Mouse (Mus musculus): ENCODE measurements at regions not wholly inside any gene's neighbourhood (a gene's known extent, or its start where the extent isn't known, plus 50 kb on each side); places are given as distances from the start of the nearest gene placed in this dataset.

DNA sequence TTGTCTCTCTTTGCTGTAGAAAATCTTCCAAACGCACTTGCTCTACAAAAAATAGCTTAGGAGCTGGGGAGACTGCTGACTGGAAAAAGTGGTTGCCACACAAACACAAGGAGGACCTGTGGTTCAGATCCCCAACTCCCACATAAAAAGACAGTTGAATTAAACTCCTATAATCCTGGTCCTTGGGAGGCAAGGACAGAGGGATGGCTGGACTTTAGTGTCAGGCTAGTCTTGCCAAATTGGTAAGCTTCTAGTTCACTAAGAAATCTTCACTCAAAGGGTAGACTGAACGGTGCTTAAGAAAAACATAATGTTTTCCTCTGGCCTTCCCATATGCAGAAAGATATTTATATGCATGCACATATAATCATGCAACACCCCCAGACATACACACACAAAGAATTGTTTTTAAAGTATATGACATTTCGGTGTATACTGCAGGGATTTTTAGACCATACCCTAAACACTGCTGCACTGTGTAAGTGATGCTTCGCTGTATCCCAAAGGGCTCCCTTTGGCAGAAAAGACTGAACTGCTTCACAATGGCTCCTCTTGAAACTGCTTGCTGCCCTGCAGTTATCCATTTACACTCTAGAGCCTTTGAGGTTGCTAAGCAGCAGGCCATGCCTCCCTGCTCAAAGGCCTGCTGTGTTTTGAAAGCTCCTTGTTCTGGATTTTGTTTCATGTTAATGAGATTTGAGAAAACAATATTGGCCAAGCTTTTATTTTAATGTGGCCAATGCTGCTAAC lies 1299.3 kb downstream of the Zfp704 start:
- in situ Hi-C loops (cut with MboI, MseI) = no loop called here

DNA sequence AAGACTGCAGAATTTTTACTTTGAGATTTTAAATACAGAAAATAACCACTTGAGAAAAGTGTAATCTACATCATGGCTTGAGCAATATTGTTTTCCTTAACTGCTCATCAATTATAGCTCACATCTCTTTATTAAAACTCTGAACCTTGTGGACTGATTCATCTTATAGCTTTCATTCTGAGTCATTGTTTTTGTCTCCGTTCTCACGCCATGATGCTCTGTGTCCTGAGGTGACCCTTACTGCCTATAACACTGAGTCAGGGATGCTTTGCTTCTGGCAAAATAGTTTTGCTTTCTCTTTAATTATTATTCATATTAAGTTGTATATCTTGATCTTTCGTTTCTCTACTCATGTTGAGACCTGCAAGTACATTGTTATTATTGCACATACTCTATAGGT lies 1302.6 kb downstream of the Zfp704 start:
- in situ Hi-C loops (cut with MboI, MseI) = no loop called here

DNA sequence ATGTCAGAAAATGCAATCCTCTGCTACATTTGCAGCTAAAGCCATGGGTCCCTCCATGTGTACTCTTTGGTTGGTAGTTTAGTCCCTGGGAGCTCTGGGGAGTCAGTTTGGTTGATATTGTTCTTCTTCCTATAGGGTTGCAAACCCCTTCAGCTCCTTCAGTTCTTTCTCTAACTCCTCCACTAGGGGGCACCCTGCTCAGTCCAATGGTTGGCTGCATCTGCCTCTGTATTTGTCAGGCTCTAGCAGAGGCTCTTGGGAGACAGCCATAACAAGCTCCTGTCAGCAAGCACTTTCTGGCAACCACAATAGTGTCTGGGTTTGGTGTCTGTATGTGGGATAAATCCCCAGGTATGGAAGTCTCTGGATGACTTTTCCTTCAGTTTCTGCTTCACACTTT lies 1305.1 kb downstream of the Zfp704 start:
- in situ Hi-C loops (cut with MboI, MseI) = no loop called here

DNA sequence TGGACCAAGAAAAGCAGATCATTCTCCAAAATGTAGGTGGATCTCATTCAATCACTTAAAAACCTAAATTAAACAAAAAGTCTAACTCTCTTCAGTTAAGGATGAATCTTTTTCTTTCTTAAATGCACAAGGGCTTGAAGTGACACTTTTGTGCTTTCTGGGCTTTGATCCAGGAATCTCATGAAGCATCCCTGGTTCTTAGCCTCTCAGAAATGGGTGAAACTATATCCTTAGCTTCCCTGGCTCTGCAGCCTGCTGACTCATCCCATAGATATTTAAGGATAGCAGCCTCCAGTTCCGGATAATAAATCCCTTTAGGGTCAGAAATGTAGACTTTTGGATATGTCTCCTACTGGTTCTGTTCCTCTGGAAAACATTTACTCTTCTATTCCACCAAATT lies 1316.8 kb downstream of the Zfp704 start:
- in situ Hi-C loops (cut with MboI, MseI) = no loop called here

DNA sequence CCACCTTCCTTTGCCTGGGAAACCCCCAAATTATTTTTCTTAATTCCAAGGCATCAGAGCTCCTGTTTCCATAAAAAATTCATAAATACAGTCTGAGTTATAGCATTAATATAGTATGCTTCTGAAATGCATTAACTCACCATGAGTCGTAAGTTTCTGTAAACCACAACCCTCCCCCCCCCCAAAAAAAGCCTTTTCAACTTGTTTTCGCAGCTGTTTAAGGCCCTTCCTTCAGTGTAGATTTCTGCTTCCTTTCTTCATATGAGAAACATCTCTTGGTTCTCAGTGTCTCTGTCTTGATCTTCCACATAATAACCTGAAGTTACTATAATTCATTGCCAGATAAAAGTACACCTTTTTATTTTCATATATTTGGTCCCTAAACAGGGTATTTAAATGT lies 1320.3 kb downstream of the Zfp704 start:
- in situ Hi-C loops (cut with MboI, MseI) = loop anchor here (5.0 kb wide), 1 partner anchor 67 kb away; no protein-coding TSS in a partner anchor

DNA sequence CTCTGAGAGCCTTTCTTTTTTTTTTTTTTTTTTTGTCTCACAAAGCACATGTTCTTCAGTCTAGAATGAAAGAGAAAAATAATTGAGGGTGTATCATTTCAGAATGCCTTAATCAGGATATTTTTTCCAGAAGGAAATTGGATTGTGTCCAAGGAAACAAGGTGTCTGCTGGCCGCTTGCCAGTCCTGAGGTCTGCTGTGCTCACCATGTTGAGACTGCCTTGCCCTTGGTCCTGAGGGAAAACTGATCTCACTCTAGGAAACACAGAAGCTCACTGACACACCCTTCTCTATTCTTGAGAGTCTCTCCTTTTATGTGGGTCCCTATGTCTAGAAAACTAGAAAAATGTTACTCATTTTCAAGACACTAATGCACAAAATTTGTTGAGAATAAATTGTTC lies 1321.4 kb downstream of the Zfp704 start:
- in situ Hi-C loops (cut with MboI, MseI) = loop anchor here (5.0 kb wide), 1 partner anchor 66 kb away; no protein-coding TSS in a partner anchor

DNA sequence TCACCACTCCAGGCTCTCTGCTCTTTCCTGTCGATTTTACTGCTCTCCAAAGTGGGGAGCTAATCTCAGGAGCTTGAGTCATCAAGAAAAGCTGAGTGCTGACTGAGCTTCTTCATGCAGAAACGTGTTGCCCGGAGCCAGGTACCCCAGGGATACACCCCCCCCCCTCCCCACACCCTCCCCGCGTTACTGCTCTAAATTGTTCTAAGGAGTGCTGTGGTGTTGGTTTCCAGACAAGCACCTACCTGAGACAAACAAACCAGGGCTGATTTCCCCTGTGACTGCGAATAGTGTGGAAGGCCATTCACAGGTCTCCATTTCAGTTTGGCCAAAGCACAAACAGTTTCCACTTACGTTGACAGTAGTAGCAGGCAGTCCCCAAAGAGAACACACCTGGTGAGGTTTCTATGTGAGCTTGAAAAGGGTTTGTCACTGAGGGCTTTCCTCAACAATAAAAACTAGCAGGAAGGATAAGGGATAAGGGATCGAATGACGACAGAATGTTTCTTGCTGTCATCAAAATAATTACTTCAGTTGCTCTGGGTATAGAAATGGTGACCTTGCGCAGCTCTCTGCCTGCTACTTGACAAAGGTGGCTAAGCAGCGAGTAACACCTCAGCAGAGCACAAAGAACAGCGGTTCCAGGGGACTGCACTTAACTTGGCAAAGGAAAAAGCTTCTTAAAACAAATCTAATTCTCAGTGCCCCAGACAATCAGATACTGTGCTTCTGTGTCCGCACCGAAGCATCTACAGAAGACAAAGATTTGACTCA lies 1325.0 kb downstream of the Zfp704 start:
- in situ Hi-C loops (cut with MboI, MseI) = loop anchor here (5.0 kb wide), 1 partner anchor 63 kb away; no protein-coding TSS in a partner anchor

DNA sequence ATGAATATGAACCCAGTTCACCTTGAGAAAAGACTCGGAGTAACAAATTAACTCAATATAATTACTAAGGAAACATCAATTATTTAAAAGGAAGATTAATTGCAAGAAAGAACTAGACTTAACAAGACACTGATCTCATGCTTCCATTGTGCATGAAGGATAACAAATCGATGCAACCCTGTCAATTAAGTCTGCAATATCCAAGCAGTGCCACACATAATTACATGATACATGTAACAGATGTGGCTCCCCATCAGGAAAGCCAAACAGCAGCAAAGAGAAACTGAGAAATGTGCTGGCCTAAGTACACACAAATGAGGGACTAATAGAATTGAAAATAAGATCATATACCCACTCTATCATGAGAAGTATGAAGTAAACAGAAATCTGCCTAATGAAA lies 1327.5 kb downstream of the Zfp704 start:
- in situ Hi-C loops (cut with MboI, MseI) = no loop called here

DNA sequence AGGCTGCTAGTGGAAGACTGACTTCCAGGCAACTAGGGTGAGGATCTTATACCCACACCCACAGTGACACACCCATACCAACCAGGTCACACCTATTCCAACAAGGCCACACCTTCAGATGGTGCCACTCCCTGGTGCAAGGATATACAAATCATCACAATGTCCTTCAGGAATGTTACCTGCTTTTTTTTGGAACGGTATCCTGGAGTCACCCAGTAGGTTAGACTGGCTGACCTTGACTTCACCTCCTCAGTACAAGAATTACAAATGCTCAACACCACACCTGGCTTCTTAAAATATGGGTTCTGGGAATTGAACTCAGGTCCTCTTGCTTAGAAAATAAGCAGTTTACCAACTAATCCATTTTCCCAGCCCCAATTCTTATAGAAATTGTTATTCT lies 1333.2 kb downstream of the Zfp704 start:
- in situ Hi-C loops (cut with MboI, MseI) = no loop called here

DNA sequence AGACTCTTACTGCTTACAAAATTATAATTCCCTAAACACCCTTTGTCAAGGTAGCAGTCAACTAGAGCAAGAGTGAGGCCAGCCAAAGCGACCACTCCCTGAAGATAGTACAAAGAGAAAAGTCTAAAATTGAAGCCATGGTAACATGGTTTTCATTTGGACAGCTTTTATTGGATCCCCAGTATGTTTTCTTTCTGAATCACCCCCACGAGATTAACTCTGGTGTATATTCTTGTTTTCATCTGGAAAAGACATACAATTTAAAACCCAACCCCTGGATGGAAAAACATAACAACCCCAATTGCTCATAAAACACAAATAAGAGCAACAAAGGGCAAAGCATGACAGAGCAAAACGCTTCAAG lies 1339.0 kb downstream of the Zfp704 start:
- in situ Hi-C loops (cut with MboI, MseI) = no loop called here

DNA sequence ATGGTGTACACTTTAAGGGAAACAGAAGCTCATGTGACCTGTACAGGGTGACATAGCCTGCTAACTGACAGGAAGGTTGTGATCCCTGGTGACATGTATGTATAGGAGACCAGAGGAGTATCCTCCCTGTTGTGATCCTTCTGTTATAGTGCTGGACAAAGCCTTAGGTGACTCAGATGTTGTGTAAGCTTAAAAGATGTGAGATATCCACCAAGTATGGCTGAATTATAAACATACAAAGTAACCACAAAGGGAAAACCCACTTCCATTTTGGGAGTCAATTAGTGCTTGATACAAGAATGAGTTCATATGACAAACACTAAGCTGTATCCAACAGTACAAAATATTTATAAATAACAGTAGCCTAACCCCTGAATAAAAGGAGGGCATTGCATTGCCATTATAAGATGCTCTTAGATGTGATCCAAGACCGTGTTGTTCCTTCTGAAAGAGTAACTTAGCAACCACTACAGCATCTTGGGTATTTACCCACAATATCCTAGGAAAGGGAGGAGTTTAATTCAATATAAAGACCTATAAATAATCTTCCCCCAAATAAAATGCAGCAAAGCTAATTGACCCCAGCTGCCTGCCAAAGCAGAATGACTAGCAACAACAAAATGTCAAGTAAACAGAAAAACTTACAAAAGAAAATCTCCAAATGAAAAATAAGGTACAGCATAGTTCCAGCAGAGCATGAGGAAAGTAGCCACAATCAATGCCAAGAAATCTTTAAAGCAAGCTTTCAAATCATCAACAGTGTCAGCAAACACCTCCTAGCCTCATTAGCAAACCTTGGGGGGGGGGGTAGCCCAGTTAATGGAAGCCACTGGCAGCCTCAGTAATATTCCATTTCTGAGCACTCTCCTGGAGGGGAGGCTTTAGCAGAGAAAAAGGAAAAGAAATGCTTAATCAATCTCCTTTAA lies 1339.6 kb downstream of the Zfp704 start:
- in situ Hi-C loops (cut with MboI, MseI) = no loop called here

DNA sequence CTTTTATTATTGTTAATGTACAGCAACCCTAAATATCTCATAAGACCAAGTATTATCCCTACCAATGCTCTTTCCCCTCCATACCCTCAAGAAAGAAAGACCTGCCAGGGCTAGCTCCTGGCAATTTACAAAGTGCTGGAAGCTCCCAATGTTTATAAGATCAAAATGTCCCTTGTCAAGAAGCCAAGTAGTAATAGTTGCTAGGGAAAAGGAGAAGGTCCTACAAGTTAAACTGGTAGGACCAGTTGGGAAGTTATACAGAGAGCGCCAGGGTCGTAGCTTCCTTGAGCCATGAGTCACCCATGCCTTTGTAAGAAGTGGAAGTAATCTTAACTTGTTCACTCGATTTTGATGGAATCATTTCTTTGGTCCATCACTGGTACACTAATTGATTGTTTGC lies 1344.1 kb downstream of the Zfp704 start:
- in situ Hi-C loops (cut with MboI, MseI) = no loop called here

DNA sequence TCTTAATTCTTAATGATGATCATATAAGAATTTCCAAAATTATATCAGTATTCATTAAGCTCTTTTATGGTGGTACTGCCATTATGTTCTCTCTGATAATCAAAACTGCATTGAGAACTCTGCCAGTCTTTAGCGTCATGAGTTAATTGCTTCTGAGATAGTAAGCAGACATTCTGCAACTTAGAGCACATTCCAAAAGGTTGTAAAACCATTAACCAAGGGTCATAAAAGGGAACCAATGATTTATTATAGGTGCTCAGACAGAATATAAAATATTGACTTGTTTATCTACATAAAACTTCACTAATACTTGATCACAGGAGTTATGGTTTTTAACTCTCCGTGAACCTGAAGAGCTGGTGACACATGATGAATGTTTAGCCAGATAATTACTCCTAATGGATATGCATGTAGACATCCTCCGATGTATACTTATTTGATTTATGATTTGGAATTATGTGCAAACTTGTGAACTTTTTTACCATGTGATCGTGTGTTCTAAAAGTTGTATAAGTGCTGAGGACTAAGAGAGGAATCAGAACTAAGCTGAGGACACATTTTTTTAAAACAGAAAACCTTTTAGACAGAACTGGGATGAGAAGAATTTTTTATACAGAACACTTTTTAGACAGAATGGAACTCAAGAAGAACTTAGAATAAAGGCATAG lies 1345.4 kb downstream of the Zfp704 start:
- in situ Hi-C loops (cut with MboI, MseI) = no loop called here

DNA sequence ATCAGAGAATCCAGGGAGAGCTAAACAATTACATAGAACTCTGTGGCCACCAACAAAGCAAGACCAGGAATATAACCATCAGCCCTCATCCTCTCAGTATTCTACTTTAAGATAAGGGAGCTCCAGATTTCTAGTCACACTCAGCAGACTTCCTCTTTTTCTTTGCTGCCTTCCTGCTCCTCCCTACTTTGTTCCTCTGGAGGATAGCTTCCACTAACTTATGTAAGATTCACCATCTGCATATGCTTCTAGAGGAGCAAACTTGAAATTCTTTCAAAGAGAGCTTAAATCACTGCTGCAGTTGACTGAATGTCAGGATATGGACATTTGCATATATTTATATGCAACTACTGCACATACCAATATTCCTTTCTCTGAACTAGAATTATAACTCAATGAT lies 1352.6 kb downstream of the Zfp704 start:
- in situ Hi-C loops (cut with MboI, MseI) = no loop called here

DNA sequence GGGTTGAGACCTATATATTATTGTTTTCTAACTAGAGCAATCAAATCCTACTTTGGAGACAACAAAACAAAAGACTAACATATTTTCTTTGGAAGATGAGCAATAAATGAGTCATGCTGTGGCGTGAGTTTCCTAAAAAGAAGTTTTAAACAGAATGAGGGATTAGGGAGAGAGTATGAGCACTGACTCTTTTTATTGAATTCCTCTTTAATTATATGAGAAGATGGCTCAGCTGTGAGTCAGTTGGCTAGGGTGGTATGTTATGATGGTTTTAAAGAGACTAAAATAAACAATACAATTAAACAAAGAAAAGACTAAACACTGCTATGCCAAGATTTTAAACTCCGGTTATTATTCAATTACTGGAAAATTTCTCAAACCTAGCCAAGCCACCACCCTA lies 1357.6 kb downstream of the Zfp704 start:
- in situ Hi-C loops (cut with MboI, MseI) = no loop called here

DNA sequence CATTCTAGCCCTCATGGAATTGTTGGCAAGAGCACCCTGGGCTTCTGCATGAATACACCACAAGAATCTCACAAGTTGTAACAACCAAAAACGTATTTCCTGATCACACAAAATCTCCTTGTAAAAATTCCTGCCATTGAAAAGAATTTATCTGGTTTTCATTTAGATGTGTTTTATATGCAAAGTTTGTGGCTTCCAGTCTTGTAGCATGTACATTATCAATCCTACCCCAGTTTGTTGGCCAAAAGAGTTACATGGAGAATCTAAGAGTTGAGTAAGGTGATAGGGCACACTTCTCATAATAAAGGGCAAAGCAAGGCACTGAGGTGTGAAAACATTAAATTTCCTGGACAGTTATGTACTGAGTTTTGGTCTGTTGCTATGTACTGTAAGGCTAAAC lies 1361.0 kb downstream of the Zfp704 start:
- in situ Hi-C loops (cut with MboI, MseI) = loop anchor here (5.0 kb wide), 1 partner anchor 763 kb away; no protein-coding TSS in a partner anchor

DNA sequence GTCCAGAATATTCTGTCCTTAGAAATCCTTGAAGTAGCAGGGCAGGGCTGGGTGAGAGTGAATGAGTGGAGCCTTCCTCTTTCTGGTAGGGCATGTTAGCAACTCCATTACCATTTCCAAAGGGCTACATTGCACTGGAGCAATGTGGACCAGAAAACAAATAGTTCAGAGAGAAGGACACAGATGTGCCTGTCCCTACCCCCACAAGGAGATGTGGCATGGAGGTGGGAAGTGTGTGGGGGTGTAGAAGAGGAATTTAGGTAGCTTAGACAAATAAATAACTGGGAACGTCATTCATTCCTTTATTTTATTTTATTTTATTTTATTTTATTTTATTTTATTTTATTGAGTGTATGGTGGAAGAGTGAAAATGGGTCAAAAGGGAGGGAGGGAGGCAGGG lies 1364.1 kb downstream of the Zfp704 start:
- in situ Hi-C loops (cut with MboI, MseI) = loop anchor here (5.0 kb wide), 1 partner anchor 766 kb away; no protein-coding TSS in a partner anchor

DNA sequence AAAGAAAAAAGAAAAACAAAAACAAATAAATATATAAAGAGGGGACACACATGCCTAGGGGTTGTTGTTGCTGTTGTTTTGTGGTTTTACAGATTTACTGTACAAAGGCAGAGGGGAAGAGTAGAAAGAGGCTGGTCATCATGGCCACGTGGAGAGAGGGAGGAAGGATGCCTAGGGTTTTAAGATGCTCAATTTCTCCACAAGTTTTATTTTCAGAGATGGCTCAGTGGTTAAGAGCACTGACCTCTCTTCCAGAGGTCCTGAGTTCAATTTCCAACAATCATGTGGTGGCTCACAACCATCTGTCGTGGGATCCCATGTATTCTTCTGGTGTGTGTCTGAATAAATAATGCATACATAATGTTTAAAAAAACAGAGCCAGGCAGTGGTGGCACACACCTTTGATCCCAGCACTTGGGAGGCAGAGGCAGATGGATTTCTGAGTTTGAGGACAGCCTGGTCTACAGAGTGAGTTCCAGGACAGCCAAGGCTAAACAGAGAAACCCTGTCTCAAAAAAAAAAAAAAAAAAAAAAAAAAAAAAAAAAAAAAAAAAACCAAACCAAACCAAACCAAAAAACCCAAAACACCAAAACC lies 1364.6 kb downstream of the Zfp704 start:
- in situ Hi-C loops (cut with MboI, MseI) = loop anchor here (5.0 kb wide), 1 partner anchor 767 kb away; no protein-coding TSS in a partner anchor

DNA sequence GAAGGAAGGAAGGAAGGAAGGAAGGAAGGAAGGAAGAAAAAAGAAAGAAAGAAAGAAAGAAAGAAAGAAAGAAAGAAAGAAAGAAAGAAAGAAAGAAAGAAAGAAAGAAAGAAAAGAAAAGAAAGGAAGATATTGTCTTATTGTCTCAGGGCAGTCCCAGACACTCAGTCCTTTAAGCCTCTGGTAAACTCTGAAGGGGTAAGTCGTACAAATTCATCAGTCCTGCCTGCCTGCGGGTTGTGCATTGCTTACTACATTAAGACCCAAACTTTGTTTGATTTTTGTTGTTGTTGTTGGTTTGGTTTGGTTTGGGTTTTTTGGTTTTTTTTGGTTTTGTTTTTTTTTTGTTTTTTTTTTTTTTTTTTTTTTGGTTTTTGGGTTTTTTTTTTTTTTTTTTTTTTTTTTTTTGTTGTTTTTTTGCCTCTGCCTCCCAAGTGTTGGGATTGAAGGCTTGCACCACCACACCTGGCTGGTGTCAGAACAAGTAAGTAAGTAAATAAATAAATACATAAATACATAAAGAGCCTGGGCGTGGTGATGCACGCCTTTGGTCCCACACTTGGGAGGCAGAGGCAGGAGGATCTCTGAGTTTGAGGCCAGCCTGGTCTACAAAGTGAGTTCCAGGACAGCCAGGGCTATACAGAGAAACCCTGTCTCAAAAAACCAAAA lies 1365.2 kb downstream of the Zfp704 start:
- in situ Hi-C loops (cut with MboI, MseI) = loop anchor here (5.0 kb wide), 1 partner anchor 768 kb away; no protein-coding TSS in a partner anchor

All from T-helper 1 cell (primary cell).